Mouse (Mus musculus) brain, embryonic 14.5 days (tissue): ENCODE results near the gene Spp2. TPM values are rescaled to one million over a fixed set of nuclear protein-coding genes. Genes with fewer than 3 reads are reported as not detected.

Source experiments
- DNase-seq: peaks from one replicate; pipeline ENCODE4 v3.0.0-alpha.2; 2011; ENCODE audit warnings: low read depth
- CTCF ChIP-seq: fragments of 200-500 bp; IDR thresholded peaks from 2 replicates; pipeline ENCODE4 v1.5.1; 2012; ENCODE audit warnings: inconsistent platforms, mild to moderate bottlenecking, moderate library complexity, borderline replicate concordance; ENCODE audit not compliant: insufficient read depth, insufficient read length; ENCODE audit errors: extremely low read depth
- POLR2A ChIP-seq: fragments of 200-500 bp; IDR thresholded peaks from 2 replicates; pipeline ENCODE4 v1.6.1; 2012; ENCODE audit warnings: mild to moderate bottlenecking, inconsistent platforms, borderline replicate concordance; ENCODE audit not compliant: poor library complexity, insufficient read depth, insufficient read length, severe bottlenecking; ENCODE audit errors: extremely low read depth
- polyA plus RNA-seq: library from polyadenylated mRNA; depleted of rRNA; stranded (reverse); fragments of >200 nt; gene quantifications from 2 replicates; pipeline ENCODE4 v1.2.3, GENCODE M21; 2012; rRNA removed

Spp2 gene
- polyA plus RNA-seq, 1 experiment, result 0.42 TPM

DNA sequence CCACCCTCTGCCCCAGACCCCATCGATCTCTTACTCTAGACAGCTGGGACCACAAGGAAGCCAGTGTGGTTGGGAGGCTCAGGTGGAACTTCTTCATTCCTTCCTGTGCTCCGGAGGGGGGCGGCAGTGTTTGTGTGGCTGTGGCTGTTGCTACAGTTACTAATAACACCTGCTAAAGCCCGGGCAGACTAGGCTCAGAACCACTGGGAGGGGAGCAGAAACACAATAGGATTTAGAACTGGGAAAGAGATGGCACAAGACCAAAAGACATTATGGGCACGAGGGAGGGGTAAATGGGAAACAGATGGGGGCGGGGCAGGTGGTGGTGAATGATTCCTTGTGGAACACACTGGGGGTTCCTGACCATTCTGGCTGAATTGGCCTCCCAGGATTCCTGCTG, 55.7 kb downstream of the Spp2 start:
- TF ChIP-seq CTCF (no peak), POLR2A (no peak)
- DNase-seq, result peak; percentile 61

DNA sequence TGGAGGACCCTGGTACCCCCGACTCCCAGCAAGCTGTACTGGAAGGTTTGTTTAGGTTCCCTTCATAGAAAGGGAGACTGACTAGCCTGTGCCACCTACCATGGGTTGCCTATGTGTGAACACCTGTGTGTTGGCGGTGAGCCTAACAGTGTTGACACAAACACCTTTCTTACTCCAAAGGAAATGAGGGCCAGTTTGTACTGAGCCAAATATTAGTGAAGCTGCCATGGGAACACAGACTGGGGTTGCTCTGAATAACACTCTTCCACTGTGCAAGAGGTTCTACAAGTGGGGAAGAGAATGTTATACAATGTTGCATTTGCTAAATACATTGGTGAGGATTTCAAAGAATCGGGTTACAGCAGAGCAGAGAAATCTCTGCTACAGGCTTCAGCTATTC, 56.5 kb downstream of the Spp2 start:
- DNase-seq, result no peak
- TF ChIP-seq CTCF (no peak), POLR2A (no peak)

- TF ChIP-seq POLR2A, result no peak
- DNase-seq, result no peak
Observed at GRCm38 (mm10) chr1:88464109-88464905, 57.5 kb downstream of the Spp2 start.

DNA sequence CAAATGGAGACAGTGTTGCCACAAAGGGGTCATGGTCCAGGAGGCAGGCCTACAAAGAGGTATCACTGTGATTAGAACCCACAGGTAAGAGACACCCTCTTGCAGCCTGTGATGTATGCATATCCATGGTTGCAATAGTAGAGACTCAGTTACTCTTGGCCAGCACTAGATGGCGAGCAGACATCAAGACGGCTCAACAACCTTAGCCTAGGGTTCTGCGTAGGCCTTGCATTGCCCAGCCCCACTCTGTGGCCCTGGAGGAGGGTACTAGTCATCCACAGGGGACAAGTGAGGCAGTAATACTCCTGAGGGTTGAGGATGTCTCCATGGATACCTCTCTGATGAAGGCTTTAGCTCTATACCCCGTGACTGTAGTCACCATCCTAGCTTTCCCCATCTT, 59.0 kb downstream of the Spp2 start:
- TF ChIP-seq CTCF, result peak; percentile 41; the same call in 1 of the 2 replicates
- no peak for TF ChIP-seq POLR2A
- peak; percentile 54 for DNase-seq

DNA sequence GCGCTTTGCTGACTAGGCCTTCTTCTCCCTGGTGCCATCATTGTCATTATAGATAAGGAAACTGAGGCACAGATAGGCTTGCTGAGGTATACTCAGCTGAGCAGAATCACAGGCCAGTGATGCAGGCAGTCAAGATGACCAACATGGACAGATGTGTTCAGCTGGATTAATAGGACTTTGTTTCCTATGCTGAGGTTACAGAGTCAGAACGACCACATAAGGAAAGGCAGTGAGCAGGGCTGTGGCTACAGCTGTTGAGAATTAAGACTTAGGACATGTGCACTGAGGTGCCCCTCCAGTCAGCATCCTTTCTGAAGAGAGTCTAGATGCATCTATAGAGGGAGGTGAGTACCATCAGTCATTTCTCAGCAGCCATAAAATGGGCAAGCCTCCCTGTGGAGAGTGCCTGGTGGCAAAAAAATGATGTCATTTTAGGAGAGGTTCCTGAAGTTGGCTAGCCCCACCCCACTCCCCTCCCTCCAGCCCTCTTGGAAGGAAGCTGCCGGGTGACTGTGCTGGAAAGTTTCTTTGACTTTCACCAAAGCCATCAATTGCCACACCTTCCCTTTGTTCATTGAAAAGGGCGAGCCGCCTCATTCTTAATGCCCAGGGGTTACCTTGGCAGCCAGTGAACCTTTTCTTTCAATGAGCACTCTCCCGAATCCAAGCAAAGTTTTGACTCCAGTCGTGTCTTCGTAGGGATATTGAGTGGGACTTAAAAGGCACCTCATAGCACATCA, 59.7 kb downstream of the Spp2 start:
- DNase-seq, result no peak
- no peak for TF ChIP-seq POLR2A
- TF ChIP-seq CTCF, result no peak

DNA sequence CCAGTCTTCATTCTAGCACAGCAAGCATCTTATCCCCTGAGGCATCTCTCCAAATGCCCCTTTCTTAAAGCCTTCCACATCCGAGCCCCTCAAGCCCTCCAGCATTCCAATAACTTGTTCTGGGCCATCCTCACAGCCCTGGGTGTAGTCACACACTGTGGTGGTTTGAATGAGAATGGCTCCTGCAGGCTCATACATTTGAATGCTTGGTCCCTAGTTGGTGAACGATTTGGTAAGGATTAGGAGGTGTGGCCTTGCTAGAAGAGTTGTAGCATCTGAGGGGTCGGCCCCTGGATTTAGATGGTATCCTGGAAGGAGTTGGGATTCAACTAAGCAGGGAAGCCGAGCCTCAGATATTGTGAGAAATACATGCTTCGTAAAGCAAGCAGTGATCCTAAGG, 61.1 kb downstream of the Spp2 start:
- DNase-seq, result no peak
- TF ChIP-seq POLR2A, result no peak
- no peak for TF ChIP-seq CTCF

GRCm38 (mm10) chr1:88468335-88468734, 61.6 kb downstream of the Spp2 start:
- DNase-seq, result no peak
- TF ChIP-seq CTCF (no peak), POLR2A (no peak)

- DNase-seq, result no peak
- TF ChIP-seq CTCF, result no peak
- no peak for TF ChIP-seq POLR2A
Observed at GRCm38 (mm10) chr1:88469746-88470145, 63.0 kb downstream of the Spp2 start.

- DNase-seq, result peak; percentile 60
- TF ChIP-seq CTCF, result no peak
- no peak for TF ChIP-seq POLR2A
Observed at GRCm38 (mm10) chr1:88472258-88472657, 65.5 kb downstream of the Spp2 start.

- TF ChIP-seq POLR2A, result no peak
- TF ChIP-seq CTCF, result peak; percentile 34; the same call in 1 of the 2 replicates
- DNase-seq, result no peak
Observed at GRCm38 (mm10) chr1:88473899-88474298, 67.1 kb downstream of the Spp2 start.

GRCm38 (mm10) chr1:88474598-88474997, 67.8 kb downstream of the Spp2 start:
- DNase-seq, result no peak
- TF ChIP-seq POLR2A (no peak), CTCF (no peak)

- TF ChIP-seq POLR2A, result no peak
- TF ChIP-seq CTCF, result no peak
- no peak for DNase-seq
Observed at GRCm38 (mm10) chr1:88475502-88475953, 68.8 kb downstream of the Spp2 start.

Other genes starting within 250 kb of the Spp2 start
- gene Ugt1a5, start 240.9 kb upstream of the Spp2 start, polyA plus RNA-seq, result 0.04 TPM in 1 of 2 replicates, not detected in the other
- gene Ugt1a2, start 206.4 kb upstream of the Spp2 start, polyA plus RNA-seq, result 0.05 TPM in 1 of 2 replicates, not detected in the other
- gene Dnajb3, start 201.2 kb upstream of the Spp2 start, polyA plus RNA-seq, result 9.8 and 12.6 TPM in 2 replicates
- 0.14 and 0.15 TPM in 2 replicates for gene Ugt1a1, start 195.0 kb upstream of the Spp2 start, polyA plus RNA-seq
- 0.04 and 0.14 TPM in 2 replicates for gene Mroh2a, start 180.0 kb upstream of the Spp2 start, polyA plus RNA-seq
- gene Hjurp, start 129.3 kb upstream of the Spp2 start, polyA plus RNA-seq, result 140 and 179 TPM in 2 replicates
- 0.10 TPM in 2 replicates for gene Trpm8, start 129.3 kb upstream of the Spp2 start, polyA plus RNA-seq
- gene Glrp1, start 103.1 kb downstream of the Spp2 start, polyA plus RNA-seq, result 0.04 TPM in 1 of 2 replicates, not detected in the other